23 mouse cellular contexts compared by ENCODE assay signal in genomic region chr15:31583304-31584085, GRCm38 (mm10). TPM values are rescaled to one million over a fixed set of nuclear protein-coding genes. Genes with fewer than 3 reads are reported as not detected.
DNase-seq lines count a peak whose midpoint lies in the region; ATAC-seq and TF ChIP-seq lines count a peak whose summit lies in the region.
"Had no signal": no experiment of that assay in that cellular context is flagged by ENCODE, and none has a peak within 500 bp of the region (broad histone marks: within the 10 kb centered on the region; RNA-seq: fewer than 3 reads in every experiment).

No protein-coding gene starts in this region.

- peak; percentile 70 for DNase-seq in kidney, adult 2 months
- peak; percentile 65 for DNase-seq in 416B (ENCODE audit: low read depth)
- peak; percentile 78 for DNase-seq in adrenal gland, postnatal 10 days
- DNase-seq in liver, postnatal 0 days = peak; percentile 52
- DNase-seq in embryo, embryonic 11 days = no peak
- DNase-seq: cerebellum, adult 9-11 months; gastrocnemius, postnatal 14 days; heart, adult 18-20 months; kidney, adult 8-10 months; kidney, postnatal 14 days had no signal

- H3K4me2 ChIP-seq in kidney, embryonic 14.5 days (replicated peaks; ENCODE audit: low read depth, low read length) = no peak overlapping the region
- H3K4me2 ChIP-seq in liver, postnatal 0 days (ENCODE audit: low read depth, low read length) = no peak overlapping the region
- H3K4me2 ChIP-seq: heart, embryonic 13.5 days; hindbrain, embryonic 12.5 days; neural tube, embryonic 15.5 days had no signal

- no peak overlapping the region for H3K9ac ChIP-seq in kidney, embryonic 14.5 days (ENCODE audit: low read depth, low read length)
- no peak overlapping the region for H3K9ac ChIP-seq in liver, postnatal 0 days (replicated peaks)
- H3K9ac ChIP-seq: heart, embryonic 13.5 days; hindbrain, embryonic 12.5 days; liver, embryonic 14.5 days; neural tube, embryonic 15.5 days had no signal

- H3K27ac ChIP-seq in kidney, adult 2 months (ENCODE audit: insufficient read depth, low read depth, low read length) = no peak overlapping the region; the same call in 1 of the 2 replicates
- H3K27ac ChIP-seq in kidney, embryonic 14.5 days (ENCODE audit: low read depth, low read length) = no peak overlapping the region
- H3K27ac ChIP-seq in liver, postnatal 0 days (ENCODE audit: low read depth) = peak overlapping the region; percentile 72
- H3K27ac ChIP-seq: forebrain, embryonic 10.5 days; heart, embryonic 13.5 days; hindbrain, embryonic 12.5 days; liver, embryonic 14.5 days; macrophage; midbrain, embryonic 10.5 days; neural tube, embryonic 15.5 days had no signal

- H3K27me3 ChIP-seq in kidney, adult 2 months (replicated peaks; ENCODE audit: control insufficient read depth, insufficient read depth, low read length) = no peaks in the 10 kb centered on the region
- H3K27me3 ChIP-seq in kidney, embryonic 14.5 days (ENCODE audit: control insufficient read depth, insufficient read depth, low read length) = no peaks in the 10 kb centered on the region
- H3K27me3 ChIP-seq in liver, postnatal 0 days (ENCODE audit: insufficient read depth, low read length) = no peaks in the 10 kb centered on the region
- H3K27me3 ChIP-seq: heart, embryonic 13.5 days; hindbrain, embryonic 12.5 days; neural tube, embryonic 15.5 days had no signal

- no peak for TF ChIP-seq CTCF in kidney, adult 2 months (conservative IDR thresholded peaks at IDR 0.05; ENCODE audit: insufficient read depth, insufficient read length, low read depth, low read length)
- TF ChIP-seq CTCF in liver, postnatal 0 days (IDR thresholded peaks at IDR 0.05; ENCODE audit: low read depth) = no peak

- no peak for TF ChIP-seq POLR2A in kidney, adult 2 months (IDR thresholded peaks at IDR 0.05; ENCODE audit: low read depth, low read length)

- H3K4me3 ChIP-seq in kidney, adult 2 months (ENCODE audit: insufficient read depth, low read depth, low read length) = no peak overlapping the region
- H3K4me3 ChIP-seq in kidney, embryonic 14.5 days (ENCODE audit: low read length) = no peak overlapping the region
- H3K4me3 ChIP-seq in liver, postnatal 0 days (ENCODE audit: low read depth, low read length) = no peak overlapping the region
- H3K4me3 ChIP-seq: forebrain, embryonic 10.5 days; heart, embryonic 13.5 days; hindbrain, embryonic 12.5 days; midbrain, embryonic 10.5 days; neural tube, embryonic 15.5 days had no signal

- H3K9me3 ChIP-seq in kidney, embryonic 14.5 days (ENCODE audit: control insufficient read depth, low read length) = no peaks in the 10 kb centered on the region
- no peaks in the 10 kb centered on the region for H3K9me3 ChIP-seq in liver, postnatal 0 days (ENCODE audit: low read length)
- H3K9me3 ChIP-seq: forebrain, embryonic 10.5 days; heart, embryonic 13.5 days; hindbrain, embryonic 12.5 days; midbrain, embryonic 10.5 days; neural tube, embryonic 15.5 days had no signal

- WGBS in kidney, adult 2 months = 75% methylated on average over 13 of the region's 13 CpGs
- WGBS in kidney, embryonic 14.5 days = 94% methylated on average over 13 of the region's 13 CpGs
- 64% methylated on average over 13 of the region's 13 CpGs for WGBS in liver, postnatal 0 days (ENCODE audit: insufficient replicate concordance)

- ATAC-seq in kidney, embryonic 14.5 days (ENCODE audit: low FRiP score, low TSS enrichment) = no peak
- peak; percentile 88 for ATAC-seq in liver, postnatal 0 days
- ATAC-seq in megakaryocyte, adult 5-6 weeks (ENCODE audit: poor library complexity, severe bottlenecking) = no peak
- ATAC-seq: activated CD4-positive, CD25-positive, alpha-beta regulatory T cell, adult 4 months; forebrain, embryonic 16.5 days; lung, postnatal 0 days had no signal

- H3K4me1 ChIP-seq in kidney, adult 2 months (ENCODE audit: control insufficient read depth, insufficient read depth, low read length) = peaks cover 6% of the 10 kb centered on the region; the same call in 1 of the 2 replicates
- no peaks in the 10 kb centered on the region for H3K4me1 ChIP-seq in kidney, embryonic 14.5 days (ENCODE audit: control insufficient read depth, insufficient read depth, low read length)
- peaks cover 6% of the 10 kb centered on the region; the same call in 1 of the 2 replicates for H3K4me1 ChIP-seq in liver, postnatal 0 days (ENCODE audit: insufficient read depth)
- H3K4me1 ChIP-seq: hindbrain, embryonic 12.5 days; neural tube, embryonic 15.5 days had no signal

- TF ChIP-seq EP300 in liver, postnatal 0 days (IDR thresholded peaks at IDR 0.05; ENCODE audit: low read depth) = peak; percentile 81

- peaks cover 2% of the 10 kb centered on the region; the same call in 1 of the 2 replicates for H3K36me3 ChIP-seq in kidney, adult 2 months (ENCODE audit: control insufficient read depth, insufficient read depth, low read length)
- H3K36me3 ChIP-seq in kidney, embryonic 14.5 days (ENCODE audit: control insufficient read depth, insufficient read depth, low read length) = no peaks in the 10 kb centered on the region
- no peaks in the 10 kb centered on the region for H3K36me3 ChIP-seq in liver, postnatal 0 days (replicated peaks; ENCODE audit: insufficient read depth, low read length)
- H3K36me3 ChIP-seq: neural tube, embryonic 15.5 days had no signal

RNA-seq across cellular contexts. Expression of gene Cct5, which starts 18.1 kb away (rescaled TPM):
- polyA plus RNA-seq in kidney, adult 2 months (2012; rRNA removed) = 87.3 and 102 TPM in 2 replicates
- polyA plus RNA-seq in kidney, embryonic 14.5 days (2014; fragmentation: Nextera tagmentation; extraction: Ambion mirVana) = 639 and 654 TPM in 2 replicates
- total RNA-seq in adrenal gland, postnatal 10 days (2021) = 100 to 1,000 TPM; 272 to 290 TPM
- 164 and 168 TPM in 2 replicates for polyA plus RNA-seq in liver, postnatal 0 days (2015; fragmentation: Nextera tagmentation; extraction: Ambion mirVana)
- 274 and 308 TPM in 2 replicates for total RNA-seq in megakaryocyte, adult 5-6 weeks (2015)
- 263 and 265 TPM in 2 replicates for total RNA-seq in megakaryocyte, adult 5-6 weeks (2017)

RNA-seq across cellular contexts. Expression of gene Fam173b, which starts 18.2 kb away (rescaled TPM):
- 10.8 and 13.6 TPM in 2 replicates for polyA plus RNA-seq in kidney, adult 2 months (2012; rRNA removed)
- polyA plus RNA-seq in kidney, embryonic 14.5 days (2014; fragmentation: Nextera tagmentation; extraction: Ambion mirVana) = 12.3 and 13.1 TPM in 2 replicates
- 10 to 100 TPM; 14.8 to 19.4 TPM for total RNA-seq in adrenal gland, postnatal 10 days (2021)
- 9.3 and 12.1 TPM in 2 replicates for polyA plus RNA-seq in liver, postnatal 0 days (2015; fragmentation: Nextera tagmentation; extraction: Ambion mirVana)
- 7.0 and 10.5 TPM in 2 replicates for total RNA-seq in megakaryocyte, adult 5-6 weeks (2015)
- 5.6 and 8.0 TPM in 2 replicates for total RNA-seq in megakaryocyte, adult 5-6 weeks (2017)

RNA-seq across cellular contexts. Expression of gene Cmbl, which starts 18.3 kb away (rescaled TPM):
- 343 and 361 TPM in 2 replicates for polyA plus RNA-seq in kidney, adult 2 months (2012; rRNA removed)
- polyA plus RNA-seq in kidney, embryonic 14.5 days (2014; fragmentation: Nextera tagmentation; extraction: Ambion mirVana) = 5.5 and 5.9 TPM in 2 replicates
- total RNA-seq in adrenal gland, postnatal 10 days (2021) = 100 to 1,000 TPM in 1 of 2 experiments, 10 to 100 TPM in 1; 82.2 to 106 TPM
- 112 and 113 TPM in 2 replicates for polyA plus RNA-seq in liver, postnatal 0 days (2015; fragmentation: Nextera tagmentation; extraction: Ambion mirVana)
- total RNA-seq in megakaryocyte, adult 5-6 weeks (2015) = 0.46 TPM in 1 of 2 replicates, not detected in the other
- total RNA-seq in megakaryocyte, adult 5-6 weeks (2017) = 0.48 TPM in 1 of 2 replicates, not detected in the other
- total RNA-seq: common myeloid progenitor, adult 5-6 weeks had no signal

RNA-seq across cellular contexts. Expression of gene March6, which starts 52.6 kb away (rescaled TPM):
- 36.1 and 46.6 TPM in 2 replicates for polyA plus RNA-seq in kidney, adult 2 months (2012; rRNA removed)
- polyA plus RNA-seq in kidney, embryonic 14.5 days (2014; fragmentation: Nextera tagmentation; extraction: Ambion mirVana) = 21.5 and 42.4 TPM in 2 replicates
- total RNA-seq in adrenal gland, postnatal 10 days (2021) = 100 to 1,000 TPM in 1 of 2 experiments, 10 to 100 TPM in 1; 97.6 to 101 TPM
- 14.8 and 17.3 TPM in 2 replicates for polyA plus RNA-seq in liver, postnatal 0 days (2015; fragmentation: Nextera tagmentation; extraction: Ambion mirVana)
- total RNA-seq in megakaryocyte, adult 5-6 weeks (2015) = 35.7 and 38.4 TPM in 2 replicates
- total RNA-seq in megakaryocyte, adult 5-6 weeks (2017) = 31.1 and 34.2 TPM in 2 replicates

Comparison
In these comparisons a context has a peak if more than half of its experiments do, and no peak if none do; other contexts are left out.
1. RNA of gene Cmbl, which starts 18.3 kb away (polyA plus RNA-seq): 343 to 361 TPM in kidney, adult 2 months and 112 to 113 TPM in liver, postnatal 0 days; 5.5 to 5.9 TPM in kidney, embryonic 14.5 days; every median in the first group is over 10 times any median in the second.